Mouse (Mus musculus) lung, embryonic 16.5 days (tissue): Measurements from ENCODE around the gene Ppfibp1. TPM values are rescaled to one million over a fixed set of nuclear protein-coding genes. Genes with fewer than 3 reads are reported as not detected.

ENCODE experiments used
- ATAC-seq: fragments of 200-750 bp; cut with Nextera tagmentation; 2 replicates; pipeline ENCODE4 v1.8.0; 2017; ENCODE audit warnings: low read depth, mild to moderate bottlenecking, moderate library complexity
- H3K27ac ChIP-seq: fragments of 300-500 bp; sonication (generic); 2 replicates; pipeline ENCODE4 v1.5.1; 2014; ENCODE audit warnings: mild to moderate bottlenecking, control low read depth, low read length
- H3K27me3 ChIP-seq: fragments of 300-500 bp; sonication (generic); 2 replicates; pipeline ENCODE4 v1.6.1; 2014; ENCODE audit warnings: low read depth, low read length, mixed read lengths; ENCODE audit not compliant: control insufficient read depth, insufficient read depth
- H3K36me3 ChIP-seq: fragments of 300-500 bp; sonication (generic); 2 replicates; pipeline ENCODE4 v1.6.1; 2014; ENCODE audit warnings: low read length; ENCODE audit not compliant: control insufficient read depth, insufficient read depth
- H3K4me1 ChIP-seq: fragments of 300-500 bp; sonication (generic); replicated peaks from 2 replicates; pipeline ENCODE4 v1.6.1; 2014; ENCODE audit warnings: low read length, mixed read lengths; ENCODE audit not compliant: control insufficient read depth, insufficient read depth
- H3K4me2 ChIP-seq: fragments of 300-500 bp; sonication (generic); 2 replicates; pipeline ENCODE4 v1.6.1; 2014; ENCODE audit warnings: low read depth, low read length, control low read depth
- H3K4me3 ChIP-seq: fragments of 300-500 bp; sonication (generic); 2 replicates; pipeline ENCODE4 v1.5.1; 2014; ENCODE audit warnings: mild to moderate bottlenecking, low read length, control low read depth
- H3K9ac ChIP-seq: fragments of 300-500 bp; sonication (generic); 2 replicates; pipeline ENCODE4 v1.6.1; 2014; ENCODE audit warnings: low read length, control low read depth
- H3K9me3 ChIP-seq: fragments of 300-500 bp; sonication (generic); 2 replicates; pipeline ENCODE4 v1.6.1; 2016; ENCODE audit warnings: low read length; ENCODE audit not compliant: control insufficient read depth
- WGBS: fragments of 180-500 bp; shearing (Covaris S2); extraction: QIAGEN DNeasy Blood & Tissue Kit; methylation state at CpG from one replicate; pipeline ENCODE4 v1.1.7; 2014; 5-methylcytosine and 5-hydroxymethylcytosine counted together
- polyA plus RNA-seq: library from polyadenylated mRNA; unstranded; fragments of >200 nt; fragmentation: Nextera tagmentation; extraction: Ambion mirVana; gene quantifications from 2 replicates; pipeline ENCODE4 v1.2.1, GENCODE M21; 2015

The Ppfibp1 gene
- polyA plus RNA-seq, 1 experiment from 2014 or later = 50.5 TPM

DNA sequence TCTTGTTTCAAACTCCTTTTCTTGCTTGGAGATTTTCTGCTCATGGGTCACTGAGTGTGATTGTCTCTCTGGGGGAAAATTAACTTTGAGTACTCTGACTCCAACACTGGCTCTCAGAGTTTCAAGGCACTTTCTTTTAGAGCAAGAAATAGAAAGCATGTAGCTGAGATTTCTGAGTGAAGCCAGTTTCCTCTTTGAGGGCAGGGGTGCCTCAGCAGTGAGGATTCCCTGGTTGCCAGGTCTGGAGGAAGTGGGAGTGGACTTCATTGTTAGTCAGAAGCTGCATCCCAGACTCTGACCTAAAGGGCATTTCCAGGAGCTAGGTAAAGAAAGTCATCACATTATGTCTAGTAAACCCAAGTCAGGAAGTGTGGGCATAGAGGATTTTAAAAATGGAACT is 2.3 kb downstream of the Ppfibp1 start:
- Histone ChIP-seq H3K9ac (0 out of 2 replicates have a peak overlapping the region, but pooled peaks have one; percentile 0), H3K9me3 (no peaks in the 10 kb centered on the region), H3K4me1 (peaks cover 20% of the 10 kb centered on the region), H3K4me2 (peak overlapping the region; percentile 23), H3K27me3 (no peaks in the 10 kb centered on the region), H3K4me3 (no peak overlapping the region), H3K36me3 (no peaks in the 10 kb centered on the region), H3K27ac (no peak overlapping the region)
- no peak for ATAC-seq

- 65% methylated on average over 2 of the region's 2 CpGs for WGBS
- Histone ChIP-seq H3K36me3 (no peaks in the 10 kb centered on the region), H3K4me3 (no peak overlapping the region), H3K9me3 (no peaks in the 10 kb centered on the region), H3K4me1 (peaks cover 19% of the 10 kb centered on the region), H3K27me3 (no peaks in the 10 kb centered on the region), H3K4me2 (no peak overlapping the region), H3K27ac (no peak overlapping the region), H3K9ac (no peak overlapping the region)
- ATAC-seq = no peak
Observed at GRCm38 (mm10) chr6:146893890-146894289, 5.6 kb downstream of the Ppfibp1 start.

DNA sequence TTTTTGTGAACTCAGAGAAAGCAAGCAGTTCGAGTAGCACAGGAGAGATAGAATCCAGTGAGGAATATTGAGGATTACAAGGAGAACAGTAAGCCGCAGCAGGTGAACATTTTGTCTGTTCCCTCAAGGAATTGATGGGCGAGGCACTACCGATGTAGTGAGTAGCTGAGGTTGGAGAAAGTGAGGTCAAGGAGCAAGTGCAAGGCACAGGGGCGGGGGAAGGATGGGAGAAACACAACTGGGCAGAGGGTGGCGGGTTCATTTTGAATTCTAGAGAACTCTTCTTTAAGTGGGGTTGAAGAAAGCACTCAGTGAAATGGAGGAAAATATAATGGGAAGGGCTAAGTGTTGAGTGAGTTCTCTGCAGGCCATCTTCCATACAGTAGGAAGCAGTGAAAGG is 10.4 kb downstream of the Ppfibp1 start:
- Histone ChIP-seq H3K4me3 (no peak overlapping the region), H3K36me3 (0 out of 2 replicates have a peak, but pooled peaks cover 2% of the 10 kb centered on the region), H3K27me3 (no peaks in the 10 kb centered on the region), H3K4me1 (peaks cover 10% of the 10 kb centered on the region), H3K9me3 (no peaks in the 10 kb centered on the region), H3K4me2 (no peak overlapping the region), H3K27ac (no peak overlapping the region), H3K9ac (no peak overlapping the region)
- WGBS = 74% methylated on average over 6 of the region's 6 CpGs
- no peak for ATAC-seq

GRCm38 (mm10) chr6:146899647-146900046 is 11.4 kb downstream of the Ppfibp1 start:
- 48% methylated on average over 2 of the region's 2 CpGs for WGBS
- no peak overlapping the region for H3K4me2 ChIP-seq
- H3K27ac ChIP-seq = no peak overlapping the region
- H3K27me3 ChIP-seq = no peaks in the 10 kb centered on the region
- H3K9ac ChIP-seq = no peak overlapping the region
- ATAC-seq = no peak
- 0 out of 2 replicates have a peak, but pooled peaks cover 2% of the 10 kb centered on the region for H3K36me3 ChIP-seq
- H3K4me1 ChIP-seq = peaks cover 10% of the 10 kb centered on the region
- no peaks in the 10 kb centered on the region for H3K9me3 ChIP-seq
- H3K4me3 ChIP-seq = no peak overlapping the region

DNA sequence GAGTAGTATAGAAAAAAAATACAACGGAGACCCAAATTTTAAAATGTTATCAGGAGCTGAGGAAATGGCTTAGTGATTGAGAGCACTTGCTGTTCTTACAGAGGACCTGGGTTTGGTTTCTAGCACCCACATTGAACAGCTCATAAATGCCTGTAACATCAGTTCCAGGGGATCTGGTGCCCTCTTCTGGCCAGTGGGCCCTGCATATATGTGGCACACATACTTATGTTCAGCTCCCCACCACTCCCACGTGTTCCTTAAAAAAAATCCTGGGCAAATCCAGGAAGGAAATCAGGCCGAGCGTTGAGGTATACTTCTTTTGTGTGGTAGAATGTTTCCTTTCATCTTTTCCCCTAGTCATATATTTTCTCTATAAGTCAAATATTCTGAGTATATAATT is 13.6 kb downstream of the Ppfibp1 start:
- H3K9me3 ChIP-seq = no peaks in the 10 kb centered on the region
- 0 out of 2 replicates have a peak, but pooled peaks cover 2% of the 10 kb centered on the region for H3K36me3 ChIP-seq
- no peak overlapping the region for H3K4me2 ChIP-seq
- H3K27me3 ChIP-seq = no peaks in the 10 kb centered on the region
- 84% methylated on average over 4 of the region's 4 CpGs for WGBS
- H3K9ac ChIP-seq = no peak overlapping the region
- no peak overlapping the region for H3K27ac ChIP-seq
- peaks cover 10% of the 10 kb centered on the region for H3K4me1 ChIP-seq
- ATAC-seq = no peak
- H3K4me3 ChIP-seq = no peak overlapping the region

GRCm38 (mm10) chr6:146903632-146904031 is 15.3 kb downstream of the Ppfibp1 start:
- Histone ChIP-seq H3K4me3 (no peak overlapping the region), H3K9ac (no peak overlapping the region), H3K4me2 (no peak overlapping the region), H3K27me3 (no peaks in the 10 kb centered on the region), H3K36me3 (0 out of 2 replicates have a peak, but pooled peaks cover 2% of the 10 kb centered on the region), H3K4me1 (peaks cover 9% of the 10 kb centered on the region), H3K9me3 (no peaks in the 10 kb centered on the region), H3K27ac (no peak overlapping the region)
- no peak for ATAC-seq
- 91% methylated on average over 2 of the region's 2 CpGs for WGBS

DNA sequence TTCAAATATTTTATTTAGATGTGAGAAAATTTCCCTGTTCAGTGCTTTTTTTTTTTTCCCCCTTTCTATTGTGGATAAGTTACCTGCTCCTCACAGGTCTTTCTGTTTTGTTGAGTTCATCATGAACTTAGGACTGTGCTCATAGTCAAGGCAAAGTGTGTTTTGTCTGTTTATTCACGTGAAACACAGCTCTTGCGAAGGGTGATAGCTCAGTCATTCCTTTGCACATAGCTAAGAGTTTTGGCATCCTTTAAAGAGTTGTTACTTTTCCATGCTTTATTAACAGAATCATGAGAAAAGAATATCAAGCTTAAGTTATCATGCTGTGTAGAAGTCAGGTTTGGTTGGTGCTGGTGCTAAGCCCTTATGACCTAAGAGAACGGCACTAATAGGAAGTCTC is 16.4 kb downstream of the Ppfibp1 start:
- Histone ChIP-seq H3K9ac (no peak overlapping the region), H3K4me3 (no peak overlapping the region), H3K4me2 (no peak overlapping the region), H3K27ac (no peak overlapping the region), H3K9me3 (no peaks in the 10 kb centered on the region), H3K27me3 (no peaks in the 10 kb centered on the region), H3K36me3 (0 out of 2 replicates have a peak, but pooled peaks cover 2% of the 10 kb centered on the region), H3K4me1 (no peaks in the 10 kb centered on the region)
- ATAC-seq = no peak
- 74% methylated on average over 3 of the region's 3 CpGs for WGBS

DNA sequence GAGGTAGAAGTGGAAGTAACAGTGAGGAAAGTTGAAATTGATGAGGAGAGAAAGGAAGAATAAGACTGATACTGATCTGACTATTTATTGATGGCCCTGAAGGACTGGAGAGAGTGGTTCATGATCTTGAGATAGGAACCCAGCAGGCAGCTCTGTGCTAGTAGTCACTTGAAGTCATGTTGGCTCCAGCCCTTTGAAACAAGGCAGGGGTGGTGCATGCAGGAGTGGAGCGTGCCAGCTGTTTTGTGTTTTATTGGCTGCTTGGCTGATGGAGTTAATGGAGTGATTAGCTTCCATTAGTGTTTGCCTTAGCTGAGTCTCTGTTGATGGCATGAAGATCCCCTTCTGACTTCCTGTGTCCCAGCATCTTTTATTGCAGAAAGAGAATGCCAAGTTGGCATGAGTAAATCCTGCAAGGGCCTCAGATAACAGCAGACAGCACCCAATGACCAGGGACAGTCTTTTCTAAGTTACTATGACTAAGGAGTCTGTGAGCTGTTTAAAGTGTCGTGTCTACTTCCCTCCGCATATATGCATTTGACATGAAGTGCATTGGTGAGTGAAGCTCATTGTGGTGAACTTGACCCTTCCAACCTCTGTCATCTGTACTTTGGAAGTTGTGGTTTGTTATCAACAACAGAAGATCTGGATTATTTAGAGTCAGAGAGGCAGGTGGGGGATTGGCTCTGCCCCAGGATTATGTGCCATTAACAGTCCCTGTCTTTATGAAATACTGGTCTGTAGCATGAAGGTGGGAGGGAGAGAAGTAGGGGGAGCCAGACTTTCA is 17.9 kb downstream of the Ppfibp1 start:
- H3K9ac ChIP-seq = no peak overlapping the region
- H3K36me3 ChIP-seq = 0 out of 2 replicates have a peak, but pooled peaks cover under 1% of the 10 kb centered on the region
- H3K27me3 ChIP-seq = no peaks in the 10 kb centered on the region
- peaks cover 3% of the 10 kb centered on the region; the same call in 1 of the 2 replicates for H3K4me1 ChIP-seq
- no peak for ATAC-seq
- H3K27ac ChIP-seq = no peak overlapping the region
- H3K4me3 ChIP-seq = no peak overlapping the region
- no peaks in the 10 kb centered on the region for H3K9me3 ChIP-seq
- 81% methylated on average over 3 of the region's 3 CpGs for WGBS
- no peak overlapping the region for H3K4me2 ChIP-seq

DNA sequence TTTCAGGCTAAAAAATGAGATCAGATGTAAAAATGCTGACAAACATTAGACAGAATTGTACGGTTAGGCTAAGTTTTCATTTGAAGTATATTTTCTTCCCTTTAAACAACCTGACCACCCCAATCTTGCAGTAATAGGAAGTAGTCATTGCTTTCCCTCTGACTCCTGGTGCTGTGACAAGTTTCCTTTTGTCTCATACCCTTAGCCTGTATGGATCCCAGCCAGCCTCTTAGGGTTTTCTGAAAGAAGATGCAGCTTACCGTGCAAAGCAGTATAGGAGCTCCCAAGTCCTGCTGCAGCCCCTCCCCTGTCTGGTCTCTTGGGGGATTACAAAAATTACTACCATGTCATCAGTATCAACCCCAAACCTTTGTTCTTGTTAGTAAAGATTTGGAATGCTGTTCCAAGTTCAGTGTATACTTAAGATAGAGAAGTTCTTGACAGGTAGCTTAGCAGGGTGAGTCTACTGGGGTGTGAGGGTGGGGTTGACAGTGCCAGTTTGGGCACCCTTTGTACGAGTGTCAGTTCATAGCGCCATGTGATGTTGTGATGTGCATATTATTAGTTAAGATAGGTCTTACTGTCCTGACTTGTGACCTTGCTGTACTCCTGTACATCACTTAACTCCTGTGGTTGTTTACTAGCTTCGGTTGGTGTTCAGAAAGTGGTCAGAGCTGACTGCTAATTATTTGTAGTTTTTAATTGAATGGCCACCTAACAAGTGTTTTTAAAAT is 18.9 kb downstream of the Ppfibp1 start:
- Histone ChIP-seq H3K27me3 (no peaks in the 10 kb centered on the region), H3K4me1 (peaks cover 6% of the 10 kb centered on the region), H3K9ac (no peak overlapping the region), H3K4me3 (no peak overlapping the region), H3K27ac (no peak overlapping the region), H3K4me2 (no peak overlapping the region), H3K9me3 (no peaks in the 10 kb centered on the region), H3K36me3 (no peaks in the 10 kb centered on the region)
- 70% methylated on average over 5 of the region's 5 CpGs for WGBS
- ATAC-seq = no peak
